Mouse (Mus musculus) frontal cortex, postnatal 36 days (tissue): ENCODE results near the gene Ltbr.
"Not testable (repeated sequence)": the region's sequence is repeated elsewhere in the genome, so short reads cannot be mapped to it uniquely, and the experiment has no call there.

Experiments
- DNase-seq, 2 experiments: peaks; one replicate each; pipeline ENCODE4 v3.0.0; 2022; ENCODE audit warnings: low spot score in 2 of 2

Gene Ltbr

GRCm38 (mm10) chr6:125312581-125313355 lies 917 bp downstream of the Ltbr start:
- DNase-seq = no peak

- DNase-seq = no peak
Observed at GRCm38 (mm10) chr6:125312171-125312570, 1.5 kb downstream of the Ltbr start.

DNA sequence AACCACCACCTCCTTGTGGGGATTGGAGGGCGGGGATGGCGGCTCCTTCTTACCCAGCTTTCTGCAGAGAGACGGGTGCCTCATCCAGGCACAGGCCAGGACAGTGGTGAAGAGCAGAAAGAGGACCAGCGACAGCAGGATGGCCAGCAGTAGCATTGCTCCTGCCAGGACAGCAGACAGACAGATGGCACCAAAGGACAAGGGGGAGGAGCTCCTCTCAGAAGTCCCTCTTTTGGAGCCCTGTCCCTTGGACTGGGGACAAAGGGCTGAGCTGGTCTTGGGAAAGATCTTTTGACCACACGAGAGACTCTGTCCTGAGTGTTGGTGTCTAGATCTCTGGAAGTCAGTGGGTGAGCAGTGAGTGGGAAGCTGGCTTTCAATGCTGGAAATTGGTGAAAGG lies 4.3 kb downstream of the Ltbr start:
- no peak for DNase-seq

DNA sequence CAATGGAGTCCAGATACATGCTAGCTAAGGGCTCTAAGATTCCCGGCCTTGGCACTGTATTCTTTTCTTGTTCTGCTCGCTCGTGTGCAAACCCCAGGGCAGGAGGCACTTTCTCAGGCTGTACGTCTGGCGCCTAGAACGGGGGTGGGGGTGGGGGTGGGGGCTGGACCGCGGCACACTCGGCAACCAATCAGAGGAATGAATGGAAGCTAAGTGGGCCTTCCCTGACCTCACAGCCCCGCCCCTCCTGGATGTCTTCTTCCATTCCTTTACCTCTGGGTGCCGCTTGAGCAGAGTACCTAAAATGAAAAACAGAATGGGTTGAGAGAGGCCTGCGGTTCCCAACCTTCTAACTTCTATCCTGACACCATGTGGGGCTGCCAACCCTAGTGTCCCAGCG lies 4.8 kb downstream of the Ltbr start:
- DNase-seq = no peak

GRCm38 (mm10) chr6:125307091-125307490 lies 6.6 kb downstream of the Ltbr start:
- no peak for DNase-seq

DNA sequence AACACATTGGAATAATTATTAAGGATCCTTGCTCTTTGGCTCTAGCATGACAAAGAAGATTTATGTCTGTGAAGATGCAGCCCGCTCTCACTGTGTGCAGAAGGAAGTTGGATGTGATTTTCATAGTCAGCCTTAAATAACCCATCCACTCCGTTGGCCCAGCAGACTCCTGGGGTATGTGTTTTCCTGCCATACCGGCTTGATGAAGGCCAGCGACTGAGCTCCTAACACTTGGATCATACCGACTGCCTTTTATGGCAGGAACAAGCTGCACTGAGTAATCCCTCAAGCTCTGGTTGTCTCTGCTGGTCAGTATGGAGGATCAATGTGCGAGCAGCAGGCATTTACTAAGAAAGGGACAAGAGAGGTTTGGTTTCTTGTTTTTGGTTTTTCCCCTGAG lies 8.2 kb downstream of the Ltbr start:
- DNase-seq = no peak

GRCm38 (mm10) chr6:125304408-125304807 lies 9.3 kb downstream of the Ltbr start:
- not testable (repeated sequence) for DNase-seq

- DNase-seq = no peak
Observed at GRCm38 (mm10) chr6:125303242-125303641, 10.4 kb downstream of the Ltbr start.

GRCm38 (mm10) chr6:125302231-125302982 lies 11.3 kb downstream of the Ltbr start:
- DNase-seq = no peak

GRCm38 (mm10) chr6:125300982-125301381 lies 12.7 kb downstream of the Ltbr start:
- DNase-seq = no peak

DNA sequence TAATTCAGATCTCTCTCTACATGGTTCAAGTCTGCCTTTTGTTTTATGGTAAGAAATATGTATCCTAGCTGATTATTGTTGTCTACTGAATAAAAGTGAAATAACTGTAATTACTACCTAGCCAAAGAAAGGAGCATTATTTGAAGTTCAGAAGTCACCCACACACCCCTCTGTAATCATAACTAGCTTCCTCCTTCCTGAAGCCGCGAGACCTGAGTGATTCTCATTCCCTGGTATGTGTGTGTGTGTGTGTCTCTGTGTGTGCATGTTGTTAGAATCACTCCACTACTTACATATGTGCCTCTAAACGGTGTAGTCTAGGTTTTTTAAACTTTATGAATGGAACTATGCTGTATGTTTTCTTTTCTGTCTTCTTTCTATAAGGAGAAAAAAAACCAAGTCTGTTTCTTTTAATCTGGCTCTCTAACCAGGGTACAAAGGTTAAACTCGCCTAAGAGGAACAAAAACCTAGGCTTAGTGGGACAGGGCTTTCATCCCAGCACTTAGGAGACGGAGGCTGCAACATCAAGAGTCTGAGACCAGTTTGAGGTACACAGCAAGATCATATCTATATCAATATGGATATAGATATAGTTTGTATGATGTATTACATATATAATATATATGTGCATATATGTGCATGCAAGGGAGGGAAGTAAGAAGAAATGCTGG lies 16.4 kb downstream of the Ltbr start:
- DNase-seq = no peak

DNA sequence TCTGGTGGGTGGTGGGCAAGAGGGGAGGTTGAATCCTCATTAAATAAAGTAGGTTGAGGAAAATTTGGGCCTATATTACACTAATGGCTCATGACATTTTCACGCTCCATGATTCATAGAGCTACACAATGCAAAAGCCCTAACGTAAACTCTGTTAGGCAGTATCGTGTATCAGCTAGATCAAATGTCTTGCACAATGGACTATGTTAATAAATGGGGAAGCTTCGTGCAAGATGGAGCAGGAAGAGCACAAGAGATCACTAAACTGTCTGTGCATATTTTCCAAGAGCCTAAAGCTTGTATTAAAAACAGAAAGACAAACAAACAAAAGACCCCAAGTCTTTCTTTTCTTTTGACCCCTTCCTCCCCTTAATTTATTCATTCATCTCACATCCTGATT lies 19.6 kb downstream of the Ltbr start:
- DNase-seq = no peak

DNA sequence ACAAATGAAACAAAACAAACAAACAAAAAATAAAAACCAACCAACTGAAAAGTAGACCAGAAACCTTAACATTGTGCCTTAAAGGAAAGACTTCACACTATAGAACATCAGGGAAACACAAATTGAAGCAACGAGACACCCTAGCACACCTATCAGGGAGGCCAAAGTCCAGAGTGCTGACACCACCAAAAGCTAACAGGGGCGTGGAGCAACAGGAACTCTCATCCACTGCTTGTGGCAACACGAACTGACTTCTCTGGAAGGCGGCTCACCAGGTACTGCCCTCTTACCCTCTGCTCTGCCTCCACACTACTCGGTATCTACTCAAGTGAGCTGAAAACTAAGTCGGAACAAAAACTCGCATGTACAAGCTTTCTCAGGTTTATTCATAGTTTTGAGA lies 21.4 kb downstream of the Ltbr start:
- no peak for DNase-seq

DNA sequence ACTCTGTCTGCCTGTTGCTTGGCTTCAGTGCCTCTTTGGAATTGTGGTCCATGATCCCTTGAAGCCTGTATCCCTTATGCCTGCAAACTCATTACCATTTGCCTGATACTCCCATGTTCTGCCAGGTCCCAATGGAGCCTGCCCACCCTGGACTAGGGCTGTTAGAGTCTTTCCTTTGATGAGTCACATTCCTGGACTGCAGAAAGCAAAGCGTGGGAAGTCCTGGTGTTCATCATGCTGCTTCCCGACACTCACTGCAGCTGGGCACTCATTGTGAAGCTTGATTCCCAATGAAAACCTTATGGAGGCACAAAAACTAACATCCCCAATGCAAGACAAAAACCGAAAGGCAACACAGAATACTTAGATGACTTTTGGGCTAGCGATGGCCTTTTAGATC lies 22.4 kb downstream of the Ltbr start:
- DNase-seq = peak in 1 of 2 experiments; percentile 51

- DNase-seq = no peak
Observed at GRCm38 (mm10) chr6:125288730-125289129, 25.0 kb downstream of the Ltbr start.

DNA sequence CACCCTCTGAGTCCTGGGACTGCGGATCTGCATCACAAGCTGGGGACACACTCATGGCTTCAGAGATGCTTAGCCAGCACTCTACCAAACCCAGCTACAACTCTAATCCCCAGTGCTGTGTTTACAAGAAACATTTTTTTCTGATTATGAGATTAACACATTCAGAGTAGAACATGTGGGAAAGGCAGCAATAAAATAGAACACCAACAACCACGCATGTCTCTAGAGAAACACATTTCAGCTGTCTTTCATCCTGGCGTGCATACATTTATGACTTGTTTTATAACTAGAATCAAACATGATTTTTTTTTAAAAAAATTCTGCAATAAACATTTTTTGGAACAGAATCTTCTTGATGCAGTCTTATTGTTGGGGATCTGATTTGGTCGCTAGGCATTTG lies 26.7 kb downstream of the Ltbr start:
- DNase-seq = no peak

DNA sequence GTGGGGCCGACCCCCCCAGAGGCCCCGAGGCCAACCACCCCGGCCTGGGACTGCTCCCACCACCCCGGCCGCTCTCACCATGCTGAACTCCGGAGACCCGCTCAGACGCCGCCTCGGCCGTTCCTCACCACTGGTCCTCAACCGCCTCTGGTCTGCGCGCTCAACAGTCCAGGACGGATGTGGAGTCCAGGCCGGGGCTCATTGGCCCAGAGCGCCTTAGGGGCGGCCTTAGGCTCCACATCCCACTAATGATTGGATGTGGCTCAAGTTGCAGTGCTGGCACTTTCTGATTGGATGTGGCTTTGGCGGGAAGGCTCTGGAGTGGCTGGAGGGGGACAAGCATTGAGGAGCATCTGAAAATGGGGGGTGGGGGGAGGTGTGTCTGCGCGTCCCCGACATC lies 27.8 kb downstream of the Ltbr start, which contains the start of gene Tuba3a:
Gene Tuba3a, minus strand, starts transcription at position 153 of the 400 bp plus-strand sequence.
- no peak for DNase-seq

DNA sequence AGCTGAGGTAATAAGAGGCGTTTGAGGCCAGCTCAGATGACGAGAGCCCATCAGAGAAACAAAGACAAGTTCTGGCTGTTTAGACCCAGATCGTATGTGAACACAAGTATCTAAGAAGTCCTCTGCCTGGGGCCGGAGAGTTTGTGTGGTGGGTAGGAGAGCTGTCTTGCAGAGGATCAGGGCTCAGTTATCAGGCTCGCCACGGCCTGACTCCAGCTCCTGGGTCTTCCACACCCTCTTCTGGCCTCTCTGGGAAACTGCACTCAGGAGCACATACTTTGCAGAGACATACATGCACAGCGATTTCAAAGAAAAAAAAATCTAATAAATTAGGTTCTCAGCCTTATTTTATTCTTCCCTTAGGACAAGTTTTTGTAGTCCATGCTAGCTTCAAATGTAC lies 28.9 kb downstream of the Ltbr start:
- DNase-seq = no peak

DNA sequence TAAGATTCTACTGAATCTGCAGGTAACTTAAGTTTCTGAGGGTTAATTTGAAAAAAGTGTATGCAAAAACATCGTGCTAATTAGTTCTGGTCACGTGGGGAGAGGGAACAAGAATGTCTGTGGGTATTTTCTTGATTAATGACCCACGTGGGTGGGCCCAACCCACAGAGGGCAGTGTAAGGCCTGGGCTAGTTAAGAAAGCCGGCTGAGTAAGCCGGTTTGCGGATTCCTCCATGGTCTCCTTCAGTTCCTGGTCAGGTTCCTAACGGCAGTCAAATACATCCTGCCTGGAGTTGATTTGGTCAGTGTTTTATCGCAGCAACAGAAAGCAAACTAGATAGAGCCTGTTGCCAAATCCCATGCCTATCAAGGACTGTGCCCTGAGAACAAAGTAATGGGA lies 29.4 kb downstream of the Ltbr start:
- DNase-seq = no peak

- DNase-seq = not testable (repeated sequence)
Observed at GRCm38 (mm10) chr6:125282721-125283120, 31.0 kb downstream of the Ltbr start.

- no peak for DNase-seq
Observed at GRCm38 (mm10) chr6:125279729-125280128, 34.0 kb downstream of the Ltbr start.

GRCm38 (mm10) chr6:125274841-125275563 lies 38.7 kb downstream of the Ltbr start:
- peak in 1 of 2 experiments; percentile 17 for DNase-seq
